Mouse (Mus musculus) embryonic fibroblast, embryonic 13.5 days (primary cell): ENCODE results near the gene Gnb3.

Source experiments
- CTCF ChIP-seq: IDR thresholded peaks from 2 replicates; pipeline ENCODE4 v1.5.1; 2011; ENCODE audit warnings: mild to moderate bottlenecking, control low read depth, low read length, moderate library complexity, borderline replicate concordance; ENCODE audit not compliant: insufficient read depth
- POLR2A ChIP-seq: IDR thresholded peaks from 2 replicates; pipeline ENCODE4 v1.6.1; 2011; ENCODE audit warnings: low read depth, mild to moderate bottlenecking, control low read depth, low read length, moderate library complexity

DNA sequence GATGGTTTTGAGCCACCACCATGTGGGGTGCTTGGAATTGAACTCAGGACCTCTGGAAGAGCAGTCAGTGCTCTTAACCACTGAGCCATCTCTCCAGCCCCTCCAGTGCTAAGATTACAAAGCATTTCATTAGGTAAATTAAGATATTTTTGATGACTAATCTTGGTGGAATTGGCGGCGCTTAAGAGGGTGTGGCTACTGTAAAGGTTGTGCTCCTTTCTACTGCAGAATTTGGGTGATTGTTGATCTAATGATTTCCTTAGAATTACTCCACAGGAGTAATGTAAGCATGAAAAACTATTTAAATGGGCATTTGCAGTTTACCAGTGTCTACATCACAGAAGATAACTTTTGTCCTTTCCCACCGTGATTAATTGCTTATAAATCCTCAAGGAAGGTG, 35.7 kb downstream of the Gnb3 start:
- TF ChIP-seq CTCF (no peak), POLR2A (no peak)
